Mouse (Mus musculus) CH12.LX (cell line): ENCODE measurements at regions not wholly inside any gene's neighbourhood (a gene's known extent, or its start where the extent isn't known, plus 50 kb on each side); places are given as distances from the start of the nearest gene placed in this dataset.
A peak's percentile ranks its signal among the peaks of the same experiment; 100 is the strongest.

Experiments
- CTCF ChIP-seq, 2 experiments: IDR thresholded peaks in 1 of 2; conservative IDR thresholded peaks in 1 of 2; 2 replicates each; pipeline ENCODE4 v1.5.1; 2011 to 2012; ENCODE audit warnings: low read depth in 2 of 2, low read length in 2 of 2, improper control_type of control experiment in 1 of 2, inconsistent platforms in 1 of 2, mild to moderate bottlenecking in 1 of 2, moderate library complexity in 1 of 2
- ELF1 ChIP-seq: IDR thresholded peaks from 2 replicates; pipeline ENCODE4 v1.6.1; 2014; ENCODE audit warnings: low read depth, mild to moderate bottlenecking, inconsistent platforms, low read length, improper control_type of control experiment
- EP300 ChIP-seq: IDR thresholded peaks from 2 replicates; pipeline ENCODE4 v1.6.1; 2011; ENCODE audit warnings: low read length, improper control_type of control experiment
- GABPA ChIP-seq: IDR thresholded peaks from 2 replicates; pipeline ENCODE4 v1.6.1; 2012; ENCODE audit warnings: low read depth, low read length, improper control_type of control experiment, inconsistent platforms; ENCODE audit not compliant: insufficient replicate concordance
- KAT2A ChIP-seq: IDR thresholded peaks from 2 replicates; pipeline ENCODE4 v1.6.1; 2012; ENCODE audit warnings: low read length, improper control_type of control experiment, inconsistent platforms; ENCODE audit not compliant: insufficient replicate concordance
- MAX ChIP-seq: IDR thresholded peaks from 2 replicates; pipeline ENCODE4 v1.6.1; 2011; ENCODE audit warnings: low read length, improper control_type of control experiment
- NELFE ChIP-seq: IDR thresholded peaks from 2 replicates; pipeline ENCODE4 v1.6.1; 2011; ENCODE audit warnings: low read depth, low read length, improper control_type of control experiment
- POLR2A ChIP-seq: IDR thresholded peaks from 2 replicates; pipeline ENCODE4 v1.6.1; 2011; ENCODE audit warnings: low read depth, mild to moderate bottlenecking, improper control_type of control experiment, low read length
- POLR2AphosphoS2 ChIP-seq: IDR thresholded peaks from 2 replicates; pipeline ENCODE4 v1.6.1; 2011; ENCODE audit warnings: low read depth, low read length, improper control_type of control experiment
- TBP ChIP-seq: conservative IDR thresholded peaks from 2 replicates; pipeline ENCODE4 v1.6.1; 2011; ENCODE audit warnings: low read depth, low read length, improper control_type of control experiment
- ZMIZ1 ChIP-seq: IDR thresholded peaks from 2 replicates; pipeline ENCODE4 v1.6.1; 2012; ENCODE audit warnings: low read depth, mild to moderate bottlenecking, inconsistent platforms, low read length, improper control_type of control experiment

DNA sequence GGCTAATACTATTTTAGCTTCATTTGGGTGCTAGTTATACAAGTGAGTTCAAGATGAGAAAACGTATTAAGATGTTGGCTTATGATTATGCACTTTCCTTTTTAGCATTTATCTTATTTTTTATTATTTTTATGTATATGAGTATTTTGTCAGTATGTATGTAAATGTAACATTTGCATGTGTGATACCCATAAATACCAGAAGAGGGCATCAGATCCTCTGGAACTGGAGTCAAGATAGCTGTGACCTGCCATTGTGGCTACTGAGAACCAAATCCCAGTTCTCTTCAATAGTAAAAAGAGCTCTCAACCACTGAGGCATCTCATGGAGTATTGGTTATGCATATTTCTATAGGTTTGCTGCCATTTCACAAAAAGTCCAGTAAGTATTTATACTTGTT lies 83.3 kb downstream of the Insig2 start:
- no peak for TF ChIP-seq POLR2A
- no peak for TF ChIP-seq NELFE
- no peak for TF ChIP-seq MAX
- no peak for TF ChIP-seq ZMIZ1
- TF ChIP-seq POLR2AphosphoS2, result no peak
- TF ChIP-seq GABPA, result no peak
- TF ChIP-seq KAT2A, result no peak
- no peak for TF ChIP-seq EP300
- peak; percentile 11 to 74; a peak in 2 of 4 replicates for TF ChIP-seq CTCF (conservative IDR thresholded peaks at IDR 0.05 in 1 of 2, IDR thresholded peaks at IDR 0.05 in 1 of 2; ENCODE audit: low read depth in 2 of 2, low read length in 2 of 2)
- no peak for TF ChIP-seq TBP
- TF ChIP-seq ELF1, result no peak
